Comparison of ENCODE assay signal across 10 mouse cellular contexts in the genomic region with DNA sequence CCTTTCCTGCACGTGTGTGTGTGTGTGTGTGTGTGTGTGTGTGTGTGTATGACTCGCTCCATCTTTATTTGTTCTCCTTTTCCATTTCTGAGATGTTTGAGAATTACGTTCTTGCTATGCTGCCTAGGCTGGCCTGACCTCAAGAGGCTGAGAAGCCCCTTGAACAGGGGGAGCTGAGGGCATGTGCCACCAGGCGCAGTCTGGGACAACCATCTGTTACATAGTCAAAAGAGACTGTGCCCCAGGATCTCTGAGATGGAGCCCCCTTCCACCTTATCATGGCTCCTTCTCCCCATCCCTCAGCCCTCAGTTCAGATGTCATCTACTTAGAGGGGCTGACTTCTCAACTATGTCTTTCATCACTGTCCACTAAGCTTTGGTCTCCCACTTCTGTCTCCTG. TPM values are rescaled to one million over a fixed set of nuclear protein-coding genes. Genes with fewer than 3 reads are reported as not detected.
A peak's percentile ranks its signal among the peaks of the same experiment; 100 is the strongest.
DNase-seq lines count a peak whose midpoint lies in the region; ATAC-seq and TF ChIP-seq lines count a peak whose summit lies in the region.
"Had no signal": no experiment of that assay in that cellular context is flagged by ENCODE, and none has a peak within 500 bp of the region (broad histone marks: within the 10 kb centered on the region; RNA-seq: fewer than 3 reads in every experiment).

No protein-coding gene starts in this region.

- WGBS in heart, embryonic 12.5 days, result 83% methylated on average over 4 of the region's 4 CpGs
- WGBS in midbrain, embryonic 12.5 days, result 96% methylated on average over 4 of the region's 4 CpGs
- WGBS in midbrain, embryonic 14.5 days, result 91% methylated on average over 4 of the region's 4 CpGs
- WGBS in embryonic facial prominence, embryonic 14.5 days, result 89% methylated on average over 4 of the region's 4 CpGs
- 75% methylated on average over 4 of the region's 4 CpGs for WGBS in liver, postnatal 0 days (ENCODE audit: insufficient replicate concordance)

- no peak overlapping the region for H3K27ac ChIP-seq in heart, embryonic 12.5 days (ENCODE audit: poor library complexity, severe bottlenecking)
- H3K27ac ChIP-seq in midbrain, embryonic 12.5 days (replicated peaks), result peak overlapping the region; percentile 94; the same call in 1 of the 2 replicates
- no peak overlapping the region for H3K27ac ChIP-seq in midbrain, embryonic 14.5 days (replicated peaks; ENCODE audit: low read depth, low read length)
- H3K27ac ChIP-seq in embryonic facial prominence, embryonic 14.5 days (replicated peaks; ENCODE audit: low read depth, low read length), result no peak overlapping the region
- peak overlapping the region; percentile 98 for H3K27ac ChIP-seq in liver, postnatal 0 days (ENCODE audit: low read depth)

- peaks cover 30% of the 10 kb centered on the region for H3K4me1 ChIP-seq in heart, embryonic 12.5 days (replicated peaks)
- peaks cover 37% of the 10 kb centered on the region for H3K4me1 ChIP-seq in midbrain, embryonic 12.5 days
- H3K4me1 ChIP-seq in midbrain, embryonic 14.5 days (ENCODE audit: control insufficient read depth, insufficient read depth, low read length), result peaks cover 34% of the 10 kb centered on the region
- peaks cover 20% of the 10 kb centered on the region for H3K4me1 ChIP-seq in embryonic facial prominence, embryonic 14.5 days (ENCODE audit: control insufficient read depth, insufficient read depth, low read length)
- peaks cover 28% of the 10 kb centered on the region for H3K4me1 ChIP-seq in liver, postnatal 0 days (ENCODE audit: insufficient read depth)

- ATAC-seq in heart, embryonic 12.5 days (ENCODE audit: insufficient number of reproducible peaks, low FRiP score), result no peak
- ATAC-seq in midbrain, embryonic 12.5 days (ENCODE audit: low FRiP score, low read depth), result no peak
- no peak for ATAC-seq in midbrain, embryonic 14.5 days (ENCODE audit: low FRiP score, low TSS enrichment)
- no peak for ATAC-seq in embryonic facial prominence, embryonic 14.5 days (ENCODE audit: low read depth)
- ATAC-seq in liver, postnatal 0 days, result no peak
- ATAC-seq: intestine, embryonic 16.5 days had no signal

- no peak overlapping the region for H3K9ac ChIP-seq in heart, embryonic 12.5 days
- no peak overlapping the region for H3K9ac ChIP-seq in midbrain, embryonic 12.5 days (replicated peaks)
- H3K9ac ChIP-seq in midbrain, embryonic 14.5 days (replicated peaks; ENCODE audit: low read length), result no peak overlapping the region
- no peak overlapping the region for H3K9ac ChIP-seq in embryonic facial prominence, embryonic 14.5 days (ENCODE audit: low read depth, low read length)
- H3K9ac ChIP-seq in liver, postnatal 0 days (replicated peaks), result peak overlapping the region; percentile 96
- H3K9ac ChIP-seq: stomach, embryonic 15.5 days had no signal

- no peak for TF ChIP-seq EP300 in liver, postnatal 0 days (IDR thresholded peaks at IDR 0.05; ENCODE audit: low read depth)

- no peak overlapping the region for H3K4me3 ChIP-seq in heart, embryonic 12.5 days
- 0 out of 2 replicates have a peak overlapping the region, but pooled peaks have one; percentile 89 for H3K4me3 ChIP-seq in midbrain, embryonic 12.5 days
- no peak overlapping the region for H3K4me3 ChIP-seq in midbrain, embryonic 14.5 days (replicated peaks; ENCODE audit: low read depth, low read length)
- H3K4me3 ChIP-seq in embryonic facial prominence, embryonic 14.5 days (ENCODE audit: low read depth, low read length), result peak overlapping the region; percentile 86; the same call in 1 of the 2 replicates
- H3K4me3 ChIP-seq in liver, postnatal 0 days (ENCODE audit: low read depth, low read length), result peak overlapping the region; percentile 86

- H3K9me3 ChIP-seq in heart, embryonic 12.5 days (replicated peaks), result no peaks in the 10 kb centered on the region
- no peaks in the 10 kb centered on the region for H3K9me3 ChIP-seq in midbrain, embryonic 12.5 days
- no peaks in the 10 kb centered on the region for H3K9me3 ChIP-seq in midbrain, embryonic 14.5 days (ENCODE audit: control insufficient read depth, low read length)
- H3K9me3 ChIP-seq in embryonic facial prominence, embryonic 14.5 days (ENCODE audit: control insufficient read depth, low read length), result no peaks in the 10 kb centered on the region
- H3K9me3 ChIP-seq in liver, postnatal 0 days (ENCODE audit: low read length), result no peaks in the 10 kb centered on the region
- H3K9me3 ChIP-seq: heart, embryonic 15.5 days; stomach, embryonic 15.5 days had no signal

- intact Hi-C loops in heart, postnatal 10 days (cut with DNase I), result loop anchor here (5.0 kb wide), 1 partner anchor 42 kb away; no protein-coding TSS in a partner anchor

- no peak for DNase-seq in heart, postnatal 10 days
- DNase-seq in midbrain, embryonic 14.5 days, result no peak
- DNase-seq in embryonic facial prominence, embryonic 14.5 days (ENCODE audit: low spot score), result no peak
- DNase-seq in liver, postnatal 0 days, result peak; percentile 15
- DNase-seq in layer of hippocampus, adult 9-11 months, result no peak

- peaks cover 34% of the 10 kb centered on the region for H3K36me3 ChIP-seq in heart, embryonic 12.5 days
- H3K36me3 ChIP-seq in midbrain, embryonic 12.5 days, result peaks cover 7% of the 10 kb centered on the region; the same call in 1 of the 2 replicates
- H3K36me3 ChIP-seq in midbrain, embryonic 14.5 days (ENCODE audit: control insufficient read depth, insufficient read depth, low read length), result no peaks in the 10 kb centered on the region
- peaks cover 18% of the 10 kb centered on the region for H3K36me3 ChIP-seq in embryonic facial prominence, embryonic 14.5 days (ENCODE audit: control insufficient read depth, insufficient read depth, low read length)
- H3K36me3 ChIP-seq in liver, postnatal 0 days (replicated peaks; ENCODE audit: insufficient read depth, low read length), result peaks cover 21% of the 10 kb centered on the region

- peak overlapping the region; percentile 89; the same call in 1 of the 2 replicates for H3K4me2 ChIP-seq in heart, embryonic 12.5 days
- H3K4me2 ChIP-seq in midbrain, embryonic 12.5 days (replicated peaks), result peak overlapping the region; percentile 87; the same call in 1 of the 2 replicates
- H3K4me2 ChIP-seq in midbrain, embryonic 14.5 days (ENCODE audit: low read length), result no peak overlapping the region
- H3K4me2 ChIP-seq in embryonic facial prominence, embryonic 14.5 days (ENCODE audit: low read depth, low read length), result peak overlapping the region; percentile 76
- H3K4me2 ChIP-seq in liver, postnatal 0 days (ENCODE audit: low read depth, low read length), result peak overlapping the region; percentile 86

- no peaks in the 10 kb centered on the region for H3K27me3 ChIP-seq in heart, embryonic 12.5 days (replicated peaks)
- H3K27me3 ChIP-seq in midbrain, embryonic 12.5 days, result no peaks in the 10 kb centered on the region
- no peaks in the 10 kb centered on the region for H3K27me3 ChIP-seq in midbrain, embryonic 14.5 days (ENCODE audit: control insufficient read depth, insufficient read depth, low read length)
- no peaks in the 10 kb centered on the region for H3K27me3 ChIP-seq in embryonic facial prominence, embryonic 14.5 days (replicated peaks; ENCODE audit: control insufficient read depth, insufficient read depth, low read length)
- H3K27me3 ChIP-seq in liver, postnatal 0 days (ENCODE audit: insufficient read depth, low read length), result no peaks in the 10 kb centered on the region
- H3K27me3 ChIP-seq: heart, embryonic 15.5 days; stomach, embryonic 15.5 days had no signal

- TF ChIP-seq CTCF in liver, postnatal 0 days (IDR thresholded peaks at IDR 0.05; ENCODE audit: low read depth), result no peak

RNA-seq across cellular contexts. Expression of a gene that starts 1.5 kb away (rescaled TPM):
- 90.9 and 93.3 TPM in 2 replicates for polyA plus RNA-seq in heart, embryonic 12.5 days (2016; fragmentation: Nextera tagmentation; extraction: Ambion mirVana)
- 10 to 100 TPM; 44.3 to 45.1 TPM for total RNA-seq in heart, postnatal 10 days (2021)
- polyA plus RNA-seq in midbrain, embryonic 12.5 days (2016; fragmentation: Nextera tagmentation; extraction: Ambion mirVana), result 84.9 and 93.4 TPM in 2 replicates
- polyA plus RNA-seq in midbrain, embryonic 14.5 days (2014; fragmentation: Nextera tagmentation; extraction: Ambion mirVana), result 29.1 and 35.2 TPM in 2 replicates
- 47.0 and 51.1 TPM in 2 replicates for polyA plus RNA-seq in embryonic facial prominence, embryonic 14.5 days (2014; fragmentation: Nextera tagmentation; extraction: Ambion mirVana)
- 19.6 and 21.4 TPM in 2 replicates for polyA plus RNA-seq in liver, postnatal 0 days (2015; fragmentation: Nextera tagmentation; extraction: Ambion mirVana)

RNA-seq across cellular contexts. Expression of a gene that starts 1.8 kb away (rescaled TPM):
- 0.78 and 1.1 TPM in 2 replicates for polyA plus RNA-seq in heart, embryonic 12.5 days (2016; fragmentation: Nextera tagmentation; extraction: Ambion mirVana)
- total RNA-seq in heart, postnatal 10 days (2021), result 1 to 10 TPM; 1.3 to 1.8 TPM
- 1.4 TPM in 2 replicates for polyA plus RNA-seq in midbrain, embryonic 12.5 days (2016; fragmentation: Nextera tagmentation; extraction: Ambion mirVana)
- 0.97 and 1.4 TPM in 2 replicates for polyA plus RNA-seq in midbrain, embryonic 14.5 days (2014; fragmentation: Nextera tagmentation; extraction: Ambion mirVana)
- 0.78 and 1.4 TPM in 2 replicates for polyA plus RNA-seq in embryonic facial prominence, embryonic 14.5 days (2014; fragmentation: Nextera tagmentation; extraction: Ambion mirVana)
- 0.83 and 1.0 TPM in 2 replicates for polyA plus RNA-seq in liver, postnatal 0 days (2015; fragmentation: Nextera tagmentation; extraction: Ambion mirVana)

RNA-seq across cellular contexts. Expression of a gene that starts 2.0 kb away (rescaled TPM):
- polyA plus RNA-seq in heart, embryonic 12.5 days (2016; fragmentation: Nextera tagmentation; extraction: Ambion mirVana), result 2.6 and 2.7 TPM in 2 replicates
- total RNA-seq in heart, postnatal 10 days (2021), result 10 to 100 TPM; 50.4 to 51.3 TPM
- polyA plus RNA-seq in midbrain, embryonic 12.5 days (2016; fragmentation: Nextera tagmentation; extraction: Ambion mirVana), result 5.6 and 6.3 TPM in 2 replicates
- polyA plus RNA-seq in midbrain, embryonic 14.5 days (2014; fragmentation: Nextera tagmentation; extraction: Ambion mirVana), result 2.2 and 2.8 TPM in 2 replicates
- 6.8 and 6.9 TPM in 2 replicates for polyA plus RNA-seq in embryonic facial prominence, embryonic 14.5 days (2014; fragmentation: Nextera tagmentation; extraction: Ambion mirVana)
- 66.6 and 72.5 TPM in 2 replicates for polyA plus RNA-seq in liver, postnatal 0 days (2015; fragmentation: Nextera tagmentation; extraction: Ambion mirVana)

RNA-seq across cellular contexts. Expression of a gene that starts 34.4 kb away (rescaled TPM):
- 105 and 108 TPM in 2 replicates for polyA plus RNA-seq in heart, embryonic 12.5 days (2016; fragmentation: Nextera tagmentation; extraction: Ambion mirVana)
- total RNA-seq in heart, postnatal 10 days (2021), result 10 to 100 TPM; 76.8 to 78.4 TPM
- 92.0 and 99.2 TPM in 2 replicates for polyA plus RNA-seq in midbrain, embryonic 12.5 days (2016; fragmentation: Nextera tagmentation; extraction: Ambion mirVana)
- 61.9 and 63.7 TPM in 2 replicates for polyA plus RNA-seq in midbrain, embryonic 14.5 days (2014; fragmentation: Nextera tagmentation; extraction: Ambion mirVana)
- 69.0 and 78.6 TPM in 2 replicates for polyA plus RNA-seq in embryonic facial prominence, embryonic 14.5 days (2014; fragmentation: Nextera tagmentation; extraction: Ambion mirVana)
- polyA plus RNA-seq in liver, postnatal 0 days (2015; fragmentation: Nextera tagmentation; extraction: Ambion mirVana), result 36.9 and 38.6 TPM in 2 replicates

RNA-seq across cellular contexts. Expression of a gene that starts 34.5 kb away (rescaled TPM):
- 60.0 and 61.2 TPM in 2 replicates for polyA plus RNA-seq in heart, embryonic 12.5 days (2016; fragmentation: Nextera tagmentation; extraction: Ambion mirVana)
- 10 to 100 TPM; 38.4 to 44.7 TPM for total RNA-seq in heart, postnatal 10 days (2021)
- 97.5 and 101 TPM in 2 replicates for polyA plus RNA-seq in midbrain, embryonic 12.5 days (2016; fragmentation: Nextera tagmentation; extraction: Ambion mirVana)
- 107 and 122 TPM in 2 replicates for polyA plus RNA-seq in midbrain, embryonic 14.5 days (2014; fragmentation: Nextera tagmentation; extraction: Ambion mirVana)
- polyA plus RNA-seq in embryonic facial prominence, embryonic 14.5 days (2014; fragmentation: Nextera tagmentation; extraction: Ambion mirVana), result 66.9 and 82.7 TPM in 2 replicates
- 28.2 and 30.5 TPM in 2 replicates for polyA plus RNA-seq in liver, postnatal 0 days (2015; fragmentation: Nextera tagmentation; extraction: Ambion mirVana)

Comparison
In these comparisons a context has a peak if more than half of its experiments do, and no peak if none do; other contexts are left out.
1. H3K27ac ChIP-seq: peak in midbrain, embryonic 12.5 days (single experiment) and liver, postnatal 0 days (single experiment); none in heart, embryonic 12.5 days (single experiment), midbrain, embryonic 14.5 days (single experiment) and embryonic facial prominence, embryonic 14.5 days (single experiment).
2. H3K4me3 ChIP-seq: peak in midbrain, embryonic 12.5 days (single experiment), embryonic facial prominence, embryonic 14.5 days (single experiment) and liver, postnatal 0 days (single experiment); none in heart, embryonic 12.5 days (single experiment) and midbrain, embryonic 14.5 days (single experiment).